Mouse (Mus musculus): ENCODE results near the gene Pdzd2.

The Pdzd2 gene

GRCm38 (mm10) chr15:12579196-12579595 lies 160.5 kb downstream of the Pdzd2 start:
- in situ Hi-C loops (cut with MboI, MseI) = loop anchor here (5.0 kb wide), 1 partner anchor 207 kb away; no protein-coding TSS in a partner anchor

- in situ Hi-C loops (cut with MboI, MseI) = loop anchor here (5.0 kb wide), 1 partner anchor 206 kb away; no protein-coding TSS in a partner anchor
Measured at GRCm38 (mm10) chr15:12578276-12578675, 161.4 kb downstream of the Pdzd2 start.

GRCm38 (mm10) chr15:12577715-12578114 lies 162.0 kb downstream of the Pdzd2 start:
- in situ Hi-C loops (cut with MboI, MseI) = loop anchor here (5.0 kb wide), 1 partner anchor 205 kb away; no protein-coding TSS in a partner anchor

GRCm38 (mm10) chr15:12577054-12577696 lies 162.5 kb downstream of the Pdzd2 start:
- in situ Hi-C loops (cut with MboI, MseI) = loop anchor here (5.0 kb wide), 1 partner anchor 205 kb away; no protein-coding TSS in a partner anchor

- in situ Hi-C loops (cut with MboI, MseI) = no loop called here
Measured at GRCm38 (mm10) chr15:12573621-12574020, 166.1 kb downstream of the Pdzd2 start.

GRCm38 (mm10) chr15:12571168-12571567 lies 168.6 kb downstream of the Pdzd2 start:
- in situ Hi-C loops (cut with MboI, MseI) = no loop called here

- in situ Hi-C loops (cut with MboI, MseI) = no loop called here
Measured at GRCm38 (mm10) chr15:12566637-12567440, 172.9 kb downstream of the Pdzd2 start.

- in situ Hi-C loops (cut with MboI, MseI) = no loop called here
Measured at GRCm38 (mm10) chr15:12565281-12565680, 174.4 kb downstream of the Pdzd2 start.

- in situ Hi-C loops (cut with MboI, MseI) = no loop called here
Measured at GRCm38 (mm10) chr15:12560505-12560904, 179.2 kb downstream of the Pdzd2 start.

GRCm38 (mm10) chr15:12557663-12558436 lies 181.9 kb downstream of the Pdzd2 start:
- in situ Hi-C loops (cut with MboI, MseI) = no loop called here

- in situ Hi-C loops (cut with MboI, MseI) = no loop called here
Measured at GRCm38 (mm10) chr15:12553211-12553610, 186.5 kb downstream of the Pdzd2 start.

GRCm38 (mm10) chr15:12550919-12551318 lies 188.8 kb downstream of the Pdzd2 start:
- in situ Hi-C loops (cut with MboI, MseI) = no loop called here

GRCm38 (mm10) chr15:12550376-12550775 lies 189.3 kb downstream of the Pdzd2 start:
- in situ Hi-C loops (cut with MboI, MseI) = no loop called here

GRCm38 (mm10) chr15:12549919-12550305 lies 189.8 kb downstream of the Pdzd2 start:
- in situ Hi-C loops (cut with MboI, MseI) = no loop called here

- in situ Hi-C loops (cut with MboI, MseI) = no loop called here
Measured at GRCm38 (mm10) chr15:12549271-12549918, 190.3 kb downstream of the Pdzd2 start.

- in situ Hi-C loops (cut with MboI, MseI) = no loop called here
Measured at GRCm38 (mm10) chr15:12548696-12549095, 191.0 kb downstream of the Pdzd2 start.

GRCm38 (mm10) chr15:12547640-12548405 lies 191.9 kb downstream of the Pdzd2 start:
- in situ Hi-C loops (cut with MboI, MseI) = no loop called here

- in situ Hi-C loops (cut with MboI, MseI) = no loop called here
Measured at GRCm38 (mm10) chr15:12546781-12547180, 192.9 kb downstream of the Pdzd2 start.

GRCm38 (mm10) chr15:12545671-12546070 lies 194.1 kb downstream of the Pdzd2 start:
- in situ Hi-C loops (cut with MboI, MseI) = no loop called here

- in situ Hi-C loops (cut with MboI, MseI) = no loop called here
Measured at GRCm38 (mm10) chr15:12545220-12545619, 194.5 kb downstream of the Pdzd2 start.

Data from T-helper 1 cell (primary cell).